11 mouse cellular contexts compared by ENCODE assay signal in genomic region chr2:130577021-130577420, GRCm38 (mm10). TPM values are rescaled to one million over a fixed set of nuclear protein-coding genes. Genes with fewer than 3 reads are reported as not detected.
DNase-seq lines count a peak whose midpoint lies in the region; ATAC-seq and TF ChIP-seq lines count a peak whose summit lies in the region.
"Had no signal": no experiment of that assay in that cellular context is flagged by ENCODE, and none has a peak within 500 bp of the region (broad histone marks: within the 10 kb centered on the region; RNA-seq: fewer than 3 reads in every experiment).

No protein-coding gene starts in this region.

- H3K9ac ChIP-seq in heart, postnatal 0 days (replicated peaks; ENCODE audit: low read depth, low read length) = no peak overlapping the region; the same call in 1 of the 2 replicates
- H3K9ac ChIP-seq in embryonic facial prominence, embryonic 11.5 days (replicated peaks; ENCODE audit: low read length) = no peak overlapping the region; the same call in 1 of the 2 replicates
- H3K9ac ChIP-seq in hindbrain, postnatal 0 days (replicated peaks; ENCODE audit: low read length) = no peak overlapping the region
- no peak overlapping the region for H3K9ac ChIP-seq in midbrain, embryonic 12.5 days (replicated peaks)

- H3K36me3 ChIP-seq in heart, postnatal 0 days (replicated peaks; ENCODE audit: control insufficient read depth, insufficient read depth, low read length) = no peaks in the 10 kb centered on the region
- H3K36me3 ChIP-seq in embryonic facial prominence, embryonic 11.5 days (replicated peaks; ENCODE audit: control insufficient read depth, insufficient read depth, low read depth, low read length) = no peaks in the 10 kb centered on the region
- H3K36me3 ChIP-seq in hindbrain, postnatal 0 days (ENCODE audit: insufficient read depth, low read length) = no peaks in the 10 kb centered on the region
- H3K36me3 ChIP-seq in midbrain, embryonic 12.5 days = no peaks in the 10 kb centered on the region

- peaks cover 71% of the 10 kb centered on the region for H3K27me3 ChIP-seq in heart, postnatal 0 days (ENCODE audit: control insufficient read depth, insufficient read depth, low read length)
- peaks cover 63% of the 10 kb centered on the region for H3K27me3 ChIP-seq in embryonic facial prominence, embryonic 11.5 days (ENCODE audit: control insufficient read depth, insufficient read depth, low read length)
- peaks cover 50% of the 10 kb centered on the region for H3K27me3 ChIP-seq in hindbrain, postnatal 0 days (ENCODE audit: insufficient read depth, low read length)
- peaks cover 89% of the 10 kb centered on the region for H3K27me3 ChIP-seq in midbrain, embryonic 12.5 days

- H3K27ac ChIP-seq in heart, postnatal 0 days (ENCODE audit: low read depth) = no peak overlapping the region
- H3K27ac ChIP-seq in embryonic facial prominence, embryonic 11.5 days (replicated peaks; ENCODE audit: low read depth, low read length) = no peak overlapping the region
- H3K27ac ChIP-seq in hindbrain, postnatal 0 days = no peak overlapping the region
- H3K27ac ChIP-seq in midbrain, embryonic 12.5 days (replicated peaks) = no peak overlapping the region
- H3K27ac ChIP-seq: heart, adult 2 months had no signal

- TF ChIP-seq EP300 in heart, postnatal 0 days (IDR thresholded peaks at IDR 0.05; ENCODE audit: low read depth) = no peak

- no peak for TF ChIP-seq CTCF in heart, postnatal 0 days (IDR thresholded peaks at IDR 0.05; ENCODE audit: low read depth)
- no peak for TF ChIP-seq CTCF in hindbrain, postnatal 0 days (IDR thresholded peaks at IDR 0.05; ENCODE audit: low read depth)

- H3K4me1 ChIP-seq in heart, postnatal 0 days (ENCODE audit: control insufficient read depth, insufficient read depth) = peaks cover 9% of the 10 kb centered on the region; the same call in 1 of the 2 replicates
- peaks cover 6% of the 10 kb centered on the region; the same call in 1 of the 2 replicates for H3K4me1 ChIP-seq in embryonic facial prominence, embryonic 11.5 days (ENCODE audit: control insufficient read depth, insufficient read depth, low read length)
- peaks cover 13% of the 10 kb centered on the region for H3K4me1 ChIP-seq in hindbrain, postnatal 0 days (ENCODE audit: insufficient read depth, low read length)
- peaks cover 25% of the 10 kb centered on the region for H3K4me1 ChIP-seq in midbrain, embryonic 12.5 days

- H3K4me2 ChIP-seq in heart, postnatal 0 days (ENCODE audit: low read depth, low read length) = peak overlapping the region; percentile 57
- peak overlapping the region; percentile 51 for H3K4me2 ChIP-seq in embryonic facial prominence, embryonic 11.5 days (ENCODE audit: low read depth, low read length)
- peak overlapping the region; percentile 49; the same call in 1 of the 2 replicates for H3K4me2 ChIP-seq in hindbrain, postnatal 0 days (ENCODE audit: low read depth, low read length)
- H3K4me2 ChIP-seq in midbrain, embryonic 12.5 days (replicated peaks) = 0 out of 2 replicates have a peak overlapping the region, but pooled peaks have one; percentile 45

- H3K4me3 ChIP-seq in heart, postnatal 0 days (ENCODE audit: low read depth, low read length) = peak overlapping the region; percentile 42
- peak overlapping the region; percentile 24; the same call in 1 of the 2 replicates for H3K4me3 ChIP-seq in embryonic facial prominence, embryonic 11.5 days (ENCODE audit: low read depth, low read length)
- peak overlapping the region; percentile 19; the same call in 1 of the 2 replicates for H3K4me3 ChIP-seq in hindbrain, postnatal 0 days (ENCODE audit: low read length)
- H3K4me3 ChIP-seq in midbrain, embryonic 12.5 days = no peak overlapping the region

- DNase-seq in heart, postnatal 0 days (ENCODE audit: low spot score) = no peak
- no peak for DNase-seq in heart, postnatal 4 days
- no peak for DNase-seq in embryonic facial prominence, embryonic 11.5 days (ENCODE audit: low spot score)
- no peak for DNase-seq in hindbrain, postnatal 0 days (ENCODE audit: low spot score)
- DNase-seq in layer of hippocampus, adult 9-11 months = no peak
- DNase-seq in right cerebral cortex, postnatal 10 days (ENCODE audit: low spot score in 2 of 2) = no peak
- no peak for DNase-seq in urinary bladder, postnatal 10 days (ENCODE audit: low spot score)
- DNase-seq: left cerebral cortex, postnatal 4 days had no signal

- no peaks in the 10 kb centered on the region for H3K9me3 ChIP-seq in heart, postnatal 0 days (replicated peaks; ENCODE audit: control insufficient read depth, low read length)
- H3K9me3 ChIP-seq in embryonic facial prominence, embryonic 11.5 days (replicated peaks; ENCODE audit: control insufficient read depth, low read length) = no peaks in the 10 kb centered on the region
- H3K9me3 ChIP-seq in hindbrain, postnatal 0 days (ENCODE audit: low read length) = no peaks in the 10 kb centered on the region
- H3K9me3 ChIP-seq in midbrain, embryonic 12.5 days = no peaks in the 10 kb centered on the region

- 17% methylated on average over 9 of the region's 9 CpGs for WGBS in heart, postnatal 0 days
- WGBS in embryonic facial prominence, embryonic 11.5 days = 2% methylated on average over 9 of the region's 9 CpGs
- 4% methylated on average over 9 of the region's 9 CpGs for WGBS in hindbrain, postnatal 0 days
- 4% methylated on average over 9 of the region's 9 CpGs for WGBS in midbrain, embryonic 12.5 days

- no peak for ATAC-seq in heart, postnatal 0 days (ENCODE audit: insufficient read depth, low read depth)
- ATAC-seq in embryonic facial prominence, embryonic 11.5 days (replicated peaks; ENCODE audit: insufficient number of reproducible peaks, low FRiP score, low TSS enrichment, low read depth) = no peak
- no peak for ATAC-seq in hindbrain, postnatal 0 days
- no peak for ATAC-seq in midbrain, embryonic 12.5 days (ENCODE audit: low FRiP score, low read depth)

RNA-seq across cellular contexts. Expression of gene Oxt, which starts 1.0 kb away (rescaled TPM):
- not detected in 2 replicates for total RNA-seq in heart, postnatal 0 days (2014; rRNA removed; ENCODE audit: low replicate concordance)
- not detected in 2 replicates for polyA plus RNA-seq in heart, postnatal 0 days (2015; fragmentation: Nextera tagmentation; extraction: Ambion mirVana)
- total RNA-seq in heart, postnatal 4 days (2021) = not detected
- polyA plus RNA-seq in embryonic facial prominence, embryonic 11.5 days (2014; fragmentation: Nextera tagmentation; extraction: Ambion mirVana) = not detected in 2 replicates
- 4.9 TPM in 1 of 2 replicates, not detected in the other for total RNA-seq in hindbrain, postnatal 0 days (2014; rRNA removed)
- polyA plus RNA-seq in hindbrain, postnatal 0 days (2015; fragmentation: Nextera tagmentation; extraction: Ambion mirVana) = not detected in 2 replicates
- polyA plus RNA-seq in midbrain, embryonic 12.5 days (2016; fragmentation: Nextera tagmentation; extraction: Ambion mirVana) = not detected in 2 replicates
- total RNA-seq: adrenal gland, postnatal 36 days; heart, adult 2 months had no signal
- polyA plus RNA-seq: heart, adult 2 months had no signal

RNA-seq across cellular contexts. Expression of gene Avp, which starts 5.3 kb away (rescaled TPM):
- not detected in 2 replicates for total RNA-seq in heart, postnatal 0 days (2014; rRNA removed; ENCODE audit: low replicate concordance)
- 0.22 and 0.51 TPM in 2 replicates for polyA plus RNA-seq in heart, postnatal 0 days (2015; fragmentation: Nextera tagmentation; extraction: Ambion mirVana)
- total RNA-seq in heart, postnatal 4 days (2021) = 1 to 10 TPM in 1 of 2 experiments, under 1 TPM in 1; 0.83 to 1.5 TPM
- polyA plus RNA-seq in embryonic facial prominence, embryonic 11.5 days (2014; fragmentation: Nextera tagmentation; extraction: Ambion mirVana) = not detected in 2 replicates
- 0.78 and 1.5 TPM in 2 replicates for total RNA-seq in hindbrain, postnatal 0 days (2014; rRNA removed)
- 0.45 and 0.73 TPM in 2 replicates for polyA plus RNA-seq in hindbrain, postnatal 0 days (2015; fragmentation: Nextera tagmentation; extraction: Ambion mirVana)
- polyA plus RNA-seq in midbrain, embryonic 12.5 days (2016; fragmentation: Nextera tagmentation; extraction: Ambion mirVana) = not detected in 2 replicates
- total RNA-seq: adrenal gland, postnatal 36 days had no signal
- polyA plus RNA-seq: heart, adult 2 months had no signal

RNA-seq across cellular contexts. Expression of gene Mrps26, which starts 13.5 kb away (rescaled TPM):
- total RNA-seq in heart, postnatal 0 days (2014; rRNA removed; ENCODE audit: low replicate concordance) = 69.4 and 74.0 TPM in 2 replicates
- polyA plus RNA-seq in heart, postnatal 0 days (2015; fragmentation: Nextera tagmentation; extraction: Ambion mirVana) = 86.9 and 87.7 TPM in 2 replicates
- 10 to 100 TPM; 78.0 to 86.6 TPM for total RNA-seq in heart, postnatal 4 days (2021)
- 77.4 and 83.0 TPM in 2 replicates for polyA plus RNA-seq in embryonic facial prominence, embryonic 11.5 days (2014; fragmentation: Nextera tagmentation; extraction: Ambion mirVana)
- 67.7 and 75.4 TPM in 2 replicates for total RNA-seq in hindbrain, postnatal 0 days (2014; rRNA removed)
- 115 and 120 TPM in 2 replicates for polyA plus RNA-seq in hindbrain, postnatal 0 days (2015; fragmentation: Nextera tagmentation; extraction: Ambion mirVana)
- 66.2 and 74.0 TPM in 2 replicates for polyA plus RNA-seq in midbrain, embryonic 12.5 days (2016; fragmentation: Nextera tagmentation; extraction: Ambion mirVana)

RNA-seq across cellular contexts. Expression of gene Fastkd5, which starts 52.8 kb away (rescaled TPM):
- total RNA-seq in heart, postnatal 0 days (2014; rRNA removed; ENCODE audit: low replicate concordance) = 8.2 and 9.8 TPM in 2 replicates
- 9.8 TPM in 2 replicates for polyA plus RNA-seq in heart, postnatal 0 days (2015; fragmentation: Nextera tagmentation; extraction: Ambion mirVana)
- 1 to 10 TPM; 8.1 to 9.2 TPM for total RNA-seq in heart, postnatal 4 days (2021)
- polyA plus RNA-seq in embryonic facial prominence, embryonic 11.5 days (2014; fragmentation: Nextera tagmentation; extraction: Ambion mirVana) = 23.8 and 24.7 TPM in 2 replicates
- 7.0 and 7.9 TPM in 2 replicates for total RNA-seq in hindbrain, postnatal 0 days (2014; rRNA removed)
- 6.0 and 6.6 TPM in 2 replicates for polyA plus RNA-seq in hindbrain, postnatal 0 days (2015; fragmentation: Nextera tagmentation; extraction: Ambion mirVana)
- 18.9 and 19.3 TPM in 2 replicates for polyA plus RNA-seq in midbrain, embryonic 12.5 days (2016; fragmentation: Nextera tagmentation; extraction: Ambion mirVana)

RNA-seq across cellular contexts. Expression of gene Ubox5, which starts 52.8 kb away (rescaled TPM):
- 1.0 and 2.1 TPM in 2 replicates for total RNA-seq in heart, postnatal 0 days (2014; rRNA removed; ENCODE audit: low replicate concordance)
- polyA plus RNA-seq in heart, postnatal 0 days (2015; fragmentation: Nextera tagmentation; extraction: Ambion mirVana) = 4.4 and 4.5 TPM in 2 replicates
- 1 to 10 TPM; 5.5 TPM for total RNA-seq in heart, postnatal 4 days (2021)
- 19.8 and 19.9 TPM in 2 replicates for polyA plus RNA-seq in embryonic facial prominence, embryonic 11.5 days (2014; fragmentation: Nextera tagmentation; extraction: Ambion mirVana)
- 6.8 TPM in 2 replicates for total RNA-seq in hindbrain, postnatal 0 days (2014; rRNA removed)
- polyA plus RNA-seq in hindbrain, postnatal 0 days (2015; fragmentation: Nextera tagmentation; extraction: Ambion mirVana) = 5.9 and 6.2 TPM in 2 replicates
- 14.4 and 15.2 TPM in 2 replicates for polyA plus RNA-seq in midbrain, embryonic 12.5 days (2016; fragmentation: Nextera tagmentation; extraction: Ambion mirVana)
